In the genomic region with DNA sequence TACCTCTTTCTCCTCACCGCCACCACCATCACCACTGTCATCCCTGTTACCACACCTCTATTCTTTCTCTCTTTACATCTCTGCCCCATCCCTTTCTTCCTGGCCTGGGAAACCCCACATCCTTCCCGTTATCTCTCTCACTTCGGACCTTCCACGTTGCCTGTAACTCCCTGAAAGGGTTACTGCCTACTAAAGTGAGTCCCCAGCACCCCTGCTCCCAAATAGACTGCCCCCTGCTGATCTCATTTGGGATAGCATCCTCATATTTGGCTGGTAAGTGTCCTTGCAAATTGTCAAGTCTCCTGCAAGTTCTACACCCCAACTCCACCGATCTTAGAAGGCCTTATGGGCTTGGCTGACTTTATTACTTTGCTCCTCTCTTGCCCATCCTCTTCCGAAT, we compare ENCODE assay signal across 8 mouse cellular contexts. TPM values are rescaled to one million over a fixed set of nuclear protein-coding genes. Genes with fewer than 3 reads are reported as not detected.
DNase-seq lines count a peak whose midpoint lies in the region; ATAC-seq lines count a peak whose summit lies in the region.

No protein-coding gene starts in this region.

- H3K27ac ChIP-seq in midbrain, embryonic 11.5 days (ENCODE audit: low read depth, low read length): no peak overlapping the region
- no peak overlapping the region for H3K27ac ChIP-seq in midbrain, embryonic 15.5 days
- H3K27ac ChIP-seq in liver, embryonic 11.5 days (ENCODE audit: low read depth, low read length): no peak overlapping the region

- intact Hi-C loops in gastrocnemius, postnatal 14 days (cut with DNase I; ENCODE audit: low total_unique reads): no loop called here

- no peak overlapping the region for H3K4me2 ChIP-seq in midbrain, embryonic 11.5 days
- no peak overlapping the region for H3K4me2 ChIP-seq in midbrain, embryonic 15.5 days
- H3K4me2 ChIP-seq in liver, embryonic 11.5 days: no peak overlapping the region

- H3K27me3 ChIP-seq in midbrain, embryonic 11.5 days (ENCODE audit: control insufficient read depth, insufficient read depth, low read length): no peaks in the 10 kb centered on the region
- no peaks in the 10 kb centered on the region for H3K27me3 ChIP-seq in midbrain, embryonic 15.5 days (replicated peaks)
- no peaks in the 10 kb centered on the region for H3K27me3 ChIP-seq in liver, embryonic 11.5 days (replicated peaks; ENCODE audit: control insufficient read depth, insufficient read depth, low read length)

- no peak overlapping the region for H3K9ac ChIP-seq in midbrain, embryonic 11.5 days (ENCODE audit: low read length)
- H3K9ac ChIP-seq in midbrain, embryonic 15.5 days: no peak overlapping the region
- H3K9ac ChIP-seq in liver, embryonic 11.5 days (ENCODE audit: low read depth, low read length): no peak overlapping the region

- peaks cover 4% of the 10 kb centered on the region; the same call in 1 of the 2 replicates for H3K9me3 ChIP-seq in midbrain, embryonic 11.5 days (ENCODE audit: control insufficient read depth, low read length)
- no peaks in the 10 kb centered on the region for H3K9me3 ChIP-seq in midbrain, embryonic 15.5 days
- H3K9me3 ChIP-seq in liver, embryonic 11.5 days (ENCODE audit: control insufficient read depth, low read length): 0 out of 2 replicates have a peak, but pooled peaks cover 4% of the 10 kb centered on the region

- peaks cover 8% of the 10 kb centered on the region for H3K36me3 ChIP-seq in midbrain, embryonic 11.5 days (ENCODE audit: control insufficient read depth, insufficient read depth, low read length)
- peaks cover 48% of the 10 kb centered on the region for H3K36me3 ChIP-seq in midbrain, embryonic 15.5 days (replicated peaks)
- peaks cover 19% of the 10 kb centered on the region for H3K36me3 ChIP-seq in liver, embryonic 11.5 days (ENCODE audit: control insufficient read depth, insufficient read depth, low read length)

- H3K4me1 ChIP-seq in midbrain, embryonic 11.5 days (ENCODE audit: control insufficient read depth, insufficient read depth, low read length): no peaks in the 10 kb centered on the region
- H3K4me1 ChIP-seq in midbrain, embryonic 15.5 days: no peaks in the 10 kb centered on the region
- H3K4me1 ChIP-seq in liver, embryonic 11.5 days (replicated peaks; ENCODE audit: control insufficient read depth, insufficient read depth, low read length): no peaks in the 10 kb centered on the region

- DNase-seq in gastrocnemius, adult 18-20 months (ENCODE audit: low spot score): peak; percentile 27
- no peak for DNase-seq in gastrocnemius, postnatal 14 days
- peak; percentile 86 for DNase-seq in midbrain, embryonic 11.5 days (ENCODE audit: low spot score, missing footprints)
- peak; percentile 85 for DNase-seq in R1 (ENCODE audit: low read depth, low spot score)
- no peak for DNase-seq in liver, embryonic 11.5 days (ENCODE audit: low spot score)
- no peak for DNase-seq in layer of hippocampus, adult 11-12 months (ENCODE audit: low spot score)

- no peak overlapping the region for H3K4me3 ChIP-seq in midbrain, embryonic 11.5 days (ENCODE audit: low read depth, low read length)
- no peak overlapping the region for H3K4me3 ChIP-seq in midbrain, embryonic 15.5 days
- no peak overlapping the region for H3K4me3 ChIP-seq in liver, embryonic 11.5 days (ENCODE audit: low read depth, low read length)

- 71% methylated on average over 6 of the region's 6 CpGs for WGBS in midbrain, embryonic 11.5 days
- 68% methylated on average over 6 of the region's 6 CpGs for WGBS in midbrain, embryonic 15.5 days
- 56% methylated on average over 6 of the region's 6 CpGs for WGBS in liver, embryonic 11.5 days

- no peak for ATAC-seq in midbrain, embryonic 11.5 days (ENCODE audit: low FRiP score)
- ATAC-seq in midbrain, embryonic 15.5 days (replicated peaks): no peak
- 0 out of 2 replicates have a peak, but pooled peaks have one; percentile 16 for ATAC-seq in liver, embryonic 11.5 days (replicated peaks; ENCODE audit: low FRiP score)
- ATAC-seq in erythroid progenitor cell, adult 5-6 weeks (replicated peaks; ENCODE audit: low FRiP score, poor library complexity, severe bottlenecking): no peak

RNA-seq across cellular contexts. Expression of gene Gpr4, which starts 15.7 kb away (rescaled TPM):
- total RNA-seq in gastrocnemius, adult 18-20 months (2021): 1 to 10 TPM; 1.3 to 3.3 TPM
- 1 to 10 TPM; 2.9 to 4.3 TPM for total RNA-seq in gastrocnemius, postnatal 14 days (2021)
- 1.5 and 1.7 TPM in 2 replicates for polyA plus RNA-seq in midbrain, embryonic 11.5 days (2014; fragmentation: Nextera tagmentation; extraction: Ambion mirVana)
- polyA plus RNA-seq in midbrain, embryonic 15.5 days (2015; fragmentation: Nextera tagmentation; extraction: Ambion mirVana): 3.5 and 4.0 TPM in 2 replicates
- polyA plus RNA-seq in liver, embryonic 11.5 days (2014; fragmentation: Nextera tagmentation; extraction: Ambion mirVana): 1.4 and 1.9 TPM in 2 replicates
- total RNA-seq in erythroid progenitor cell, adult 5-6 weeks (2015; ENCODE audit: low replicate concordance): not detected in 2 replicates
- total RNA-seq in erythroid progenitor cell, adult 5-6 weeks (2017; ENCODE audit: low replicate concordance): not detected in 2 replicates

RNA-seq across cellular contexts. Expression of gene Eml2, which starts 20.5 kb away (rescaled TPM):
- total RNA-seq in gastrocnemius, adult 18-20 months (2021): 10 to 100 TPM; 13.9 to 15.0 TPM
- total RNA-seq in gastrocnemius, postnatal 14 days (2021): 10 to 100 TPM; 12.1 to 14.2 TPM
- 1.5 and 1.9 TPM in 2 replicates for polyA plus RNA-seq in midbrain, embryonic 11.5 days (2014; fragmentation: Nextera tagmentation; extraction: Ambion mirVana)
- polyA plus RNA-seq in midbrain, embryonic 15.5 days (2015; fragmentation: Nextera tagmentation; extraction: Ambion mirVana): 8.9 and 10.8 TPM in 2 replicates
- polyA plus RNA-seq in liver, embryonic 11.5 days (2014; fragmentation: Nextera tagmentation; extraction: Ambion mirVana): 2.7 and 3.8 TPM in 2 replicates
- total RNA-seq in erythroid progenitor cell, adult 5-6 weeks (2015; ENCODE audit: low replicate concordance): 2.5 TPM in 1 of 2 replicates, not detected in the other
- total RNA-seq in erythroid progenitor cell, adult 5-6 weeks (2017; ENCODE audit: low replicate concordance): 1.3 TPM in 1 of 2 replicates, not detected in the other

RNA-seq across cellular contexts. Expression of gene Gipr, which starts 30.7 kb away (rescaled TPM):
- not detected for total RNA-seq in gastrocnemius, adult 18-20 months (2021)
- total RNA-seq in gastrocnemius, postnatal 14 days (2021): under 1 TPM in 1 of 2 experiments, not detected in 1; 0.09 TPM
- 0.58 and 0.75 TPM in 2 replicates for polyA plus RNA-seq in midbrain, embryonic 11.5 days (2014; fragmentation: Nextera tagmentation; extraction: Ambion mirVana)
- 3.5 and 4.3 TPM in 2 replicates for polyA plus RNA-seq in midbrain, embryonic 15.5 days (2015; fragmentation: Nextera tagmentation; extraction: Ambion mirVana)
- 0.69 and 0.73 TPM in 2 replicates for polyA plus RNA-seq in liver, embryonic 11.5 days (2014; fragmentation: Nextera tagmentation; extraction: Ambion mirVana)
- not detected in 2 replicates for total RNA-seq in erythroid progenitor cell, adult 5-6 weeks (2015; ENCODE audit: low replicate concordance)
- total RNA-seq in erythroid progenitor cell, adult 5-6 weeks (2017; ENCODE audit: low replicate concordance): not detected in 2 replicates

RNA-seq across cellular contexts. Expression of gene Opa3, which starts 31.5 kb away (rescaled TPM):
- 10 to 100 TPM; 41.3 to 47.1 TPM for total RNA-seq in gastrocnemius, adult 18-20 months (2021)
- total RNA-seq in gastrocnemius, postnatal 14 days (2021): 10 to 100 TPM; 35.1 to 43.0 TPM
- polyA plus RNA-seq in midbrain, embryonic 11.5 days (2014; fragmentation: Nextera tagmentation; extraction: Ambion mirVana): 42.4 and 44.0 TPM in 2 replicates
- polyA plus RNA-seq in midbrain, embryonic 15.5 days (2015; fragmentation: Nextera tagmentation; extraction: Ambion mirVana): 37.9 and 41.1 TPM in 2 replicates
- polyA plus RNA-seq in liver, embryonic 11.5 days (2014; fragmentation: Nextera tagmentation; extraction: Ambion mirVana): 31.6 and 33.9 TPM in 2 replicates
- total RNA-seq in erythroid progenitor cell, adult 5-6 weeks (2015; ENCODE audit: low replicate concordance): 19.8 and 25.6 TPM in 2 replicates
- 20.0 and 22.7 TPM in 2 replicates for total RNA-seq in erythroid progenitor cell, adult 5-6 weeks (2017; ENCODE audit: low replicate concordance)

RNA-seq across cellular contexts. Expression of gene Snrpd2, which starts 47.2 kb away (rescaled TPM):
- total RNA-seq in gastrocnemius, adult 18-20 months (2021): 10 to 100 TPM; 50.5 to 55.4 TPM
- 10 to 100 TPM; 62.3 to 66.5 TPM for total RNA-seq in gastrocnemius, postnatal 14 days (2021)
- polyA plus RNA-seq in midbrain, embryonic 11.5 days (2014; fragmentation: Nextera tagmentation; extraction: Ambion mirVana): 156 and 160 TPM in 2 replicates
- polyA plus RNA-seq in midbrain, embryonic 15.5 days (2015; fragmentation: Nextera tagmentation; extraction: Ambion mirVana): 109 and 112 TPM in 2 replicates
- 140 and 158 TPM in 2 replicates for polyA plus RNA-seq in liver, embryonic 11.5 days (2014; fragmentation: Nextera tagmentation; extraction: Ambion mirVana)
- total RNA-seq in erythroid progenitor cell, adult 5-6 weeks (2015; ENCODE audit: low replicate concordance): 15.5 and 22.0 TPM in 2 replicates
- 5.4 and 15.7 TPM in 2 replicates for total RNA-seq in erythroid progenitor cell, adult 5-6 weeks (2017; ENCODE audit: low replicate concordance)

Comparison
In these comparisons a context has a peak if more than half of its experiments do, and no peak if none do; other contexts are left out.
1. DNase-seq: peak in gastrocnemius, adult 18-20 months (single experiment), midbrain, embryonic 11.5 days (single experiment) and R1 (single experiment); none in gastrocnemius, postnatal 14 days (single experiment), liver, embryonic 11.5 days (single experiment) and layer of hippocampus, adult 11-12 months (single experiment).